Mouse (Mus musculus): ENCODE measurements around the gene Chid1.

- TF ChIP-seq EP300 (optimal IDR thresholded peaks at IDR 0.05) = no peak
- no peak for TF ChIP-seq CTCF (IDR thresholded peaks at IDR 0.05; ENCODE audit: low read depth)
These were observed 30.3 kb upstream of the Chid1 start for GRCm38 (mm10) chr7:141569916-141570315.

Measured in stomach, postnatal 0 days (tissue).